Comparison of ENCODE assay signal across 8 mouse cellular contexts in the genomic region with DNA sequence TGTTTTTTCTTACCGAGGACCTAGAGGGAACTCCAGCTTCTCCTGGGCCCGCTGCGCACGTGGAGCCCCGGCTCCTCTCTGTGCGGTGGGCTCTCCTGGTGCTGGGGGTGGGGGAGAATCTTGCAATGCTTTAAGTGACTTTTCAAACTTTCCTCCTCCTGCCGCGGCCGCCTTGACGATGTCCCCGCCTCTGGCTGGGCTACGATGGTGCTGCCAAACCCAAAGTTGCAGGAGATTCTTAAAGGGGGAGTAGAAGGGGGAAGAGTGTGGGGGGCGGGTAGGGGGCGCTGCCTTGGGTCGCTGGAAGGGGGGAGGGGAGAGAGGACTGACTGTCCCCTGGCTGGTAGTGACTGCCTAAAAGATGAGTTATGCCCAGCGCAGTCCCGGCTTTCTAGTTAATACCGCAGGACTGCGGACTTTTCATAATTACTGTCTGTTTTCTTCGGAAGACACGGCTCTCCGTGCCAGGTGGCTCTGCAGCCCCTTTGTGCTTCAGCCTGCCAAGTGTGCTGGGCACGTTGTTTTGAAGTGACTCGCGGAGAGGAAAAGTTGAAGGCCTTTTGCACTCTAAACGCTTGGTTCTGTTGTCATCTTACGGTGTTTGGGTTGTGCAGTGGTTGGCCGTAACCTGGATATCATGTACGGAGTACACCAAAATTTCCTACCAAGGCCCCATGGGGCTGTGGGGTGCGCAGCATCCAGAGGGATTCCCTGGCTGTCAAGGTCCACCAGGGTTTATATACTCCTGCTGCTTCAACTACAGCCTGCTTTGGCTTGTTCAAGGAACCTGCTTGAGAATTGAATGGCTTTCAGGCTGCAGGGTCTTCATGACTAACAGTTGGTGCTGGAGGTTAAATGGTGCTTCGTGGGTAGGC. TPM values are rescaled to one million over a fixed set of nuclear protein-coding genes. Genes with fewer than 3 reads are reported as not detected.
DNase-seq lines count a peak whose midpoint lies in the region; ATAC-seq lines count a peak whose summit lies in the region.

No protein-coding gene starts in this region.

- H3K4me3 ChIP-seq in heart, embryonic 12.5 days = peak overlapping the region; percentile 82
- H3K4me3 ChIP-seq in embryonic facial prominence, embryonic 15.5 days (replicated peaks) = peak overlapping the region; percentile 71
- peak overlapping the region; percentile 78 for H3K4me3 ChIP-seq in neural tube, embryonic 11.5 days (ENCODE audit: low read depth, low read length)

- under 1% methylated on average over 31 of the region's 31 CpGs for WGBS in heart, embryonic 12.5 days
- under 1% methylated on average over 31 of the region's 31 CpGs for WGBS in embryonic facial prominence, embryonic 15.5 days
- WGBS in neural tube, embryonic 11.5 days = under 1% methylated on average over 29 of the region's 31 CpGs

- H3K4me1 ChIP-seq in heart, embryonic 12.5 days (replicated peaks) = peaks cover 12% of the 10 kb centered on the region
- peaks cover 21% of the 10 kb centered on the region; the same call in 1 of the 2 replicates for H3K4me1 ChIP-seq in embryonic facial prominence, embryonic 15.5 days
- peaks cover 7% of the 10 kb centered on the region for H3K4me1 ChIP-seq in neural tube, embryonic 11.5 days (ENCODE audit: control insufficient read depth, insufficient read depth, low read length)

- H3K9ac ChIP-seq in heart, embryonic 12.5 days = peak overlapping the region; percentile 86
- H3K9ac ChIP-seq in embryonic facial prominence, embryonic 15.5 days = peak overlapping the region; percentile 62
- H3K9ac ChIP-seq in neural tube, embryonic 11.5 days (ENCODE audit: low read length) = peak overlapping the region; percentile 84

- DNase-seq in heart, adult 18-20 months = no peak
- DNase-seq in MN1 (ENCODE audit: low spot score) = peak; percentile 25
- DNase-seq in kidney, postnatal 10 days = peak; percentile 32
- peak; percentile 52 for DNase-seq in neural tube, embryonic 11.5 days (ENCODE audit: low spot score)
- no peak for DNase-seq in layer of hippocampus, adult 11-12 months (ENCODE audit: low spot score)

- no peak for ATAC-seq in heart, embryonic 12.5 days (ENCODE audit: insufficient number of reproducible peaks, low FRiP score)
- no peak for ATAC-seq in embryonic facial prominence, embryonic 15.5 days (ENCODE audit: insufficient number of reproducible peaks, low FRiP score, low TSS enrichment, low read depth)
- ATAC-seq in neural tube, embryonic 11.5 days (ENCODE audit: insufficient read depth, low FRiP score, low TSS enrichment) = peak; percentile 32
- no peak for ATAC-seq in inflammation-experienced regulatory T-cells, adult 6 months

- H3K9me3 ChIP-seq in heart, embryonic 12.5 days (replicated peaks) = no peaks in the 10 kb centered on the region
- no peaks in the 10 kb centered on the region for H3K9me3 ChIP-seq in embryonic facial prominence, embryonic 15.5 days (replicated peaks)
- no peaks in the 10 kb centered on the region for H3K9me3 ChIP-seq in neural tube, embryonic 11.5 days (ENCODE audit: control insufficient read depth, low read length)

- peak overlapping the region; percentile 23; the same call in 1 of the 2 replicates for H3K27ac ChIP-seq in heart, embryonic 12.5 days (ENCODE audit: poor library complexity, severe bottlenecking)
- peak overlapping the region; percentile 66; the same call in 1 of the 2 replicates for H3K27ac ChIP-seq in embryonic facial prominence, embryonic 15.5 days (replicated peaks)
- no peak overlapping the region for H3K27ac ChIP-seq in neural tube, embryonic 11.5 days (ENCODE audit: low read depth, low read length)

- peak overlapping the region; percentile 99 for H3K4me2 ChIP-seq in heart, embryonic 12.5 days
- peak overlapping the region; percentile 97 for H3K4me2 ChIP-seq in embryonic facial prominence, embryonic 15.5 days (replicated peaks)
- peak overlapping the region; percentile 92 for H3K4me2 ChIP-seq in neural tube, embryonic 11.5 days (ENCODE audit: low read depth)

- peaks cover 5% of the 10 kb centered on the region; the same call in 1 of the 2 replicates for H3K27me3 ChIP-seq in heart, embryonic 12.5 days (replicated peaks)
- 0 out of 2 replicates have a peak, but pooled peaks cover 3% of the 10 kb centered on the region for H3K27me3 ChIP-seq in embryonic facial prominence, embryonic 15.5 days
- no peaks in the 10 kb centered on the region for H3K27me3 ChIP-seq in neural tube, embryonic 11.5 days (ENCODE audit: control insufficient read depth, insufficient read depth, low read length)

- H3K36me3 ChIP-seq in heart, embryonic 12.5 days = no peaks in the 10 kb centered on the region
- H3K36me3 ChIP-seq in embryonic facial prominence, embryonic 15.5 days = no peaks in the 10 kb centered on the region
- no peaks in the 10 kb centered on the region for H3K36me3 ChIP-seq in neural tube, embryonic 11.5 days (ENCODE audit: control insufficient read depth, insufficient read depth, low read length)

RNA-seq across cellular contexts. Expression of gene Grip1, which starts 1.3 kb away (rescaled TPM):
- polyA plus RNA-seq in heart, embryonic 12.5 days (2016; fragmentation: Nextera tagmentation; extraction: Ambion mirVana) = 3.1 and 3.9 TPM in 2 replicates
- under 1 TPM; 0.50 to 0.59 TPM for total RNA-seq in heart, adult 18-20 months (2021)
- polyA plus RNA-seq in embryonic facial prominence, embryonic 15.5 days (2015; fragmentation: Nextera tagmentation; extraction: Ambion mirVana) = 4.2 and 4.8 TPM in 2 replicates
- polyA plus RNA-seq in neural tube, embryonic 11.5 days (2014; fragmentation: Nextera tagmentation; extraction: Ambion mirVana) = 16.1 and 16.2 TPM in 2 replicates
- under 1 TPM in 1 of 3 experiments, not detected in 2; 0.11 TPM for polyA plus RNA-seq in inflammation-experienced regulatory T-cells, adult 6 months (2017; shearing (Covaris generic))

Comparison
In these comparisons a context has a peak if more than half of its experiments do, and no peak if none do; other contexts are left out.
1. DNase-seq: peak in MN1 (single experiment), kidney, postnatal 10 days (single experiment) and neural tube, embryonic 11.5 days (single experiment); none in heart, adult 18-20 months (0 of 2) and layer of hippocampus, adult 11-12 months (single experiment).
2. Peak in every context shown above with its lines, with median percentiles within 50 percentile points of each other: H3K4me2 ChIP-seq, H3K4me3 ChIP-seq and H3K9ac ChIP-seq.